Mouse (Mus musculus) layer of hippocampus, postnatal 36 days (tissue): ENCODE measurements around the gene Tiparp. TPM values are rescaled to one million over a fixed set of nuclear protein-coding genes. Genes with fewer than 3 reads are reported as not detected.

Experiments used
- DNase-seq, 2 experiments: peaks; one replicate each; pipeline ENCODE4 v3.0.0; 2022
- total RNA-seq, 2 experiments: library from RNA; stranded (reverse); gene quantifications; 2 replicates each; pipeline ENCODE4 v1.2.3; 2021

Tiparp gene
- total RNA-seq, 2 experiments from 2014 or later, result 17.7 to 19.2 TPM

DNA sequence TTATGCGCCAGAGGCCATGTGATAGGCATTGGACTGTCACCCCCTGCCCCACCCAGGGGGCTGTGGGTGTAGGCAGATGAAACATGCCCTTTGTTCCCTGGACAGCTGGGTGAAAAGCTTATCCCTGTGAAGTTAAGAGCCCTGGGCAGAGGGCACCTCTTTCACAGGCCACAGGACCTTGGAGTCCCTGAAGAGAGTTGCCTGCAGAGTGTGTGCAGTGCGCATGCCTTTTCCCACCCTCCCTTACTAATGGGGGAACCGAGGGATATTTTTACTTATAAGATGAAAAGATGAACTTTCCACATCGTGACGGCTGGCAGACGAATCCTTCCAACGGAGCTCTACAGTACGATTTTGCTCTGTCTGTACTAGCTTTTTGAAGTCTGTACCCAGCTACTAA, 57.1 kb downstream of the Tiparp start:
- no peak for DNase-seq

DNA sequence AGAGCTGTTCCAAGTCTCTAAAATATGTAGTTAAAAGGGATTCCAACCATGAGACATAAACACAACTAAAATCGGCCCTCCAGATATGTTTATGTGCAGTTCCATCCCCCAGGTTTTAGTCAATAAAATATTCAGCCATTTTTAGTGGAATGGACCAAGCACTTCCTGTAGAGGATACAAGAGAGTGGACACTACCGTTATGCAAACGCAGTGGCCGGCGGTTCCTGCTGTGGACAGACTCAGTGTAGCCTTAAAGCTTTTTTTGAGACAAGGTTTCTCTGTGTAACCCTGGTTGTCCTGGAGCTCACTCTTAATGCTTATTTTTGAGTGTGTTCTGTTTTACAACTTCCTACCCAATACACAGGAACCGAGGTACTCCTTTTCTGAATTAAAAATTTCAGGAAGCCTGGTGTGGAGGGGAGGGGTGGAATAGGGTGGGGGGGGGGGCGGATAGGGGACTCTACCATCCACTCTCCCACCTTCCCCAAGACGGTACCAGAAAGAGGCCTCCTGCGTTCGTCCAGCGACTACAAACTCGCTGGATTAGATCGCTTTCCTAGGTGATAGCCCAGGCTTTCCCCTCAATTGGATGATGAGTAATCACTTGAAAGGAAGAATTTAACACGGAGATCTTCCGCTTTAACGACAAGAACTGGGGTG, 57.7 kb downstream of the Tiparp start:
- DNase-seq, result no peak

DNA sequence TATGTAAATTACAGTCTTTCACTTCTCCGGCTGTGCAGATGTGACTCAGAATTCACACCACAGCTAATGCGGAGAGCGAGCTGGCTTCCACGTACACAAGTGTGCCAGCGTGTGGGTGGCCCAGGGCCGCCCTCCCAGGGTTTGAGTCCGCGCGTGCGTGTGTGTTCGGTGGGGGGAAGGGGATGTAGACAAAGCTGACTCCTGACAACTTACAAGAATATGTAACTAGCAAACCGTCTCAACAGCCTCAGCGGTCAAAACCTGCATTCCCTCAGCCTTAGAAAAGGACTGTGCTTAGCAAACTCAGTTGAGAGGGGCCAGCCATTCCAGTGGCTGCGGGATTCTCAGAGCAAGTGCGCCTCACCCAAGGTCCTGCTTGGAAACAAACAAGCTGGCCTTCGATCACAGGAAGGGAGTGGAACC, 58.3 kb downstream of the Tiparp start:
- peak; percentile 44 to 48 for DNase-seq

DNA sequence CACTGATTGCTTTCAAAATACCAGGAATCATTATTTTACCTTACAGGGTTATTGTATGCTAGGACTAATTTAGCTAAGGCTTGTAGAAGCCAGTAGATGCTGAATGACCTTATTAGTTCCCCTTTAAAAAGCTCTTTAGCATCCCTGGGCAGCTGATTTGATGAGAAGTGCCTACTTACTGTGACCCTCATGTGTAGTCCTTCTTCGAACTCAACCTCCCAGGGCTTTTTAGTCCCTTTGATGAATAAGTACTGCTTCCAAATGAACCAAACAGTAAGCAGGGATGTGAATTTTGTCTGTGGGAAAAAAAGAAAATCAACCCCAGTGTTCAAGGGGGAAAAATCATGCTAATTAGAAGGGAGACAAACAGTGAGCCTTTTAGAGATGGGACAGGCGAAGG, 58.8 kb downstream of the Tiparp start:
- no peak for DNase-seq

DNA sequence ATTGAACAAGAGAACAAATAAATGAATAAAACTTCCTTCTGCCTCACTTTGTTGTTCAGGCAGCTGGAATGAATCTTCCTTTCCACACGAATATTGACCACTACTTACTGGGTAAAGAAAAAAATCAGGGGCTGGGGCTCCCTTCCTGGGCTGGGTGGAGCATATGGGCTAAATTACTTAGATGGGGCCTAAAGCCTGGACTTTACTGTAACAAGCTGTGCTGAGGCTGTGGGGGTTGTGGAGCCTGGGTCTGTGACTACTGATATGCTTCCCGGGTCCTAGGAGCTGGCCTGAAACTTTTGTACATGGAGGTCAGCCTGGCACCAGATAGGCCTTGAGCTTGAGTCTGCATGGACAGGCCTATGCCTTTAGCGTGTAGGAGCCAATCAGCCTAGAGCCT, 60.2 kb downstream of the Tiparp start:
- no peak for DNase-seq

DNA sequence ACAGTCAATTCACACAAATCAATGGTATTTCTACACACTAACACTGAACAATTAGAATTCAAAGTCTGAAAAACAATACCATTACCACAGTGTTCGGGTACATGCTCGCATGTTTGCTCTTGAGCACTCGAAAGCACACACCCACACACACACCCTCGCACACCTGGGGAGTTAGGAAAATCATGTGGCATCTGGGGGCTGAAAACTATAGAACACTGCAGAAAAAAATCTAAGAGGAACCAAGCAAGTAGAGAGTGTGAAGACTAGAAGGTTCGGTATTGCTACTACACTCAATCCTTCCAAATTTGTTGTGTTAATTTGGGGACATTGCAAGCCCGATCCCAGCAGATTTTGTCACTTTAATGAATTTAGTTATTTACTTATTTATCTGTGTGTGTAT, 64.6 kb downstream of the Tiparp start:
- DNase-seq, result no peak

DNA sequence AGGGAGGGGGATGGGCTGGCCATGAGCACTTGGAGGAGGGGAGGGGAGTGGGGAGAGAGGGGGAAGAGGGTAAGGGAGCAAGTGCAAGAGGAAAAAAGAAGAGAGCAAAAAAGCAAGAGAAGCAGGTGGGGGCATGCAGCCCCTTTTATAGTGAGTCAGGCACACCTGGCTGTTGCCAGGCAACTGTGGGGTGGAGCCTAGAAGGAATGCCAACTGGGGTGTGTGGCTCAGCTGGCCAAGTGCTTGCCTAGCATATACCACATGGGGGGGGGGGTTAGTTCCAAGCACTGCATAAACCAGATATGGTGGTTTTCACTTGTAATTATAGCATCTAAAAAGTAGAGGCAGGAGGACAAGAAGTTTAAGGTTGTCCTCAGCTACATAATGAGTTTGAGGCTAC, 66.3 kb downstream of the Tiparp start:
- DNase-seq, result no peak

DNA sequence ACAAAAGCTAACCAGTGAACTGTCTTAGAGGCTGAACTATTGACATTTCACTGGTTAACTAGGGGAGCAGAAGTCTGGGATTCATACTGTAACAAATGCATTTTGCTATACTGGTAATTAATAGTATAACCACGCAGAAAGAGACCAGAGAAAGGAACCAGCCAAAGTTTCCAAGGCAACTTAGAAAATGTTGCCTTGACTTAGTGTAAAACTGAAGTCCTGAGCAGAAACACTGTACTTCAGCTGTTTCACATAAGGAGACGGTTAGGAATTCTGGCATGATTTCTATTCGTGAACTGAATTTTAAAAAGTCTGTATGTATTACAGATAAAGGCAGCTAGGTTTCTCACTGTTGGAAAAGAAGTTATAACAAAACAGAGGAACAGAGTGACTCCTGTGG, 67.0 kb downstream of the Tiparp start:
- no peak for DNase-seq

DNA sequence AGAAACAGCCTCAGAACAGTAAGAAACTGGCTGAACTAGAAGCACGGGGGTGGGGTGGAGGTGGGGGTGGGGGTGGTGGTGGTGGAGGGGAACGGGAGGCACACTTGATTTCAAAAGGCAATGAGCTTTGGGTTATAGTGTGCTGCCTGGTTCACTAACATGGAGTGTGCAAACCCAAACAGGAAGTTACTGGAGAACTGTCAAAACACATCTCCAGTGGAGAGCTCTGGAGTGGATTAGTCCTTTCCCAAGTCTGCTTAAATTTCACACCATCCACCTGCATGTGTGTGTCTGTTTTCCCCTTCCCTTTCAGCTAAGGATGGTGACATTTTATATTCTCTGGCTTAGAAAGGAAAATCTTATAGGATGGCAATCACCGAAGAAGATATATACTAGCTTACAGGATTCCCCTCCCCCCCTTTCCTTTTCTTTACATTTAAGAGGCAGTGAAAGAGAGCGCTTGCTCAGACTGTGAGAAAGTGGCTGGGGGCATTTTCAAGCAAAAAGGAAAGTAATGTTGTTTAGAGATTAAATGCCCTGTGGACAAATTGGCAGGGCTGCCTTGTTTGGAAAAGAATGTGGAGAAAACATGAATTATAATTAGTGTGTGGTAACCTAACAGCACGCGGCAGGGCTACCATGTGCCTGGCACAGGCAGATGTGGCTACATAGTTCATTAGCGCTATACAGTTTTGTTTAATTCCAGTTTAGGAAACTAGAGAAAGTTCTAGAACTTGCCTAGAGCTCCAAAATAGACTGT, 70.0 kb downstream of the Tiparp start:
- no peak for DNase-seq

DNA sequence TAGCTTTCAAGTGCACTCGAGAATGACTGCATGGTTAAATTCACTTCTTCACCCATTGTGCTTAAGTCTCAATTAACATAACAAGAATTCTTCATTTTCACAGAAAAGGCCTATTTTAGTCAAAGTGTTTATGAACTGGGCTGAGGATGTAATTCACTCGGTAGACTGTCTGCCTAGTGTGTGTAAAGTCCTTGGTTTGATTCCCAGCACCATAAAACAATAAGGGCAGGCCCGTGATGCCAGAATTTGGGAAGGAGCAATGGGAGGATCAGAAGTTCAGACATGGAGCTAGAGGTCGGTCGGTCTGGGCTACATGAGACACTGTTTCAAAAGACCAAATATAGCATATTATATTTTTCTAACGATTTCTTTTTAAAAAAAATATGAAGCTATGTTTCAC, 70.9 kb downstream of the Tiparp start:
- no peak for DNase-seq

DNA sequence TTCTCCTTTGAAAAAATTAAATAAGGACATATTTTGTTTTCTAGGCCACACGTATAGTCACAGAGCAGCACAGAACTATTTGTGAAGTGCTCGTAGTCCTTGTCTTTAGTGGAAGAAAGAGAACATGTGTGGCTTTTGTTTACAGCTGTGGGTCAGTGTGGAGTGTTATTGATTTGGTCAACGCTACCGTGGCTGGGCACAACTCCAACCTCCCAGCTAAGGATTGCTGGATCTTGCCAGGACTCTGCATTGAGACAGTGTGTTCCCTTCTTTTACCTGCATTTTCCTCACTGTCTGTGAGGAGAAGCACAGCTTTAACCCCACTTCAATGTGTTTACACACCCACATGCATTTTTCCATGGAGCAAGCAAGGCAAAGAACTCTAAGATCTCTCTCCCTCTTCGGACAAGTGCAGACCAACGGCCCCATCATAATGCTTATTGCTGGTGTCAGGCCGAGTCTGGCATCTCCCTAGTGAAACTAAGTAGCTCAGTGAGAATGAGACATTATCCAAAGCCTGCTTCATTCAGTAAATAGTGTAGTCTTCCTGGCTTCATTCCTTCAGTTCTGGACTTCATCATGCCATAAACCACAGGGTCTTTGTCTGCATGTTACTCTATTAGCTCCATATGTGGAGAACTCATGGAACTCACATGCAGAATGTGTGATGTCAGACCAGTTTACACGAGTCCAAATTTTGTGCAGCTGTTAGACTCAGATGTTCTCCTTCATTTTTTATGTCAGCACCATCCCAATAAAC, 73.3 kb downstream of the Tiparp start:
- no peak for DNase-seq

DNA sequence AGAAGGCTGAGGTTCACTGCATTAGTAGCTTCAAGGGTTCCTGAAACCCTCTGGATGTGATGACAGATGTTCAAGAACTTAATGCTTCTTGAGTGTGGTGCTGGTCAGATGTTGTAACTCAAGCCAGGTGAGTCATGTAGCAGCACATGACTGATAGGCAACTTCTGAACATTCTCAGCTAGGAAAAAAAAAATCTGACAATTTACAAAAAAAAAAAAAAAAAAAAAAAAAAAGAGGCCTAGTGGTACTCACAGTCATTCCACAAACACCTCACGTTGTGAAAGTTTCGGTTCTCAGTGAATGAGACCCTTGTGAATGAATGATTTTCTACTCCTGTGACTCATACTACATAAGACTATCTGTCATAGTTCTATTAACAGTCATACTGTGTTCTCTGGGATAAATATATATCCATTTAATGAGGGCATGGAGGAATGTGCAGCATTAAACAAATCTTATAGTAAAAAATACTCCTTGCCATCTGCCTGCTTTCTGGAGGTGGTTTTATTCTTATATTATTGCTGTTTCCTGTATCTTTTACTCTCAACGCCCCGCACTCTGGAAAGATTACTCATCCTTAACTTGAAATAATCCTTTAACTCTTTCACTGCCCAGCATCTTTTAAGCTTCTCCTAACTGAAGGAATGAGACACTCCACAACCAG, 75.3 kb downstream of the Tiparp start:
- DNase-seq, result no peak

Other genes with a start within 250 kb of the Tiparp start
- gene Ssr3, start 135.8 kb upstream of the Tiparp start, total RNA-seq, result 100 to 1,000 TPM; 115 to 118 TPM
- gene Lekr1, start 137.8 kb downstream of the Tiparp start, total RNA-seq, result 1 to 10 TPM; 4.1 to 6.6 TPM